Mouse (Mus musculus): ENCODE measurements around the gene Bdkrb1. TPM values are rescaled to one million over a fixed set of nuclear protein-coding genes. Genes with fewer than 3 reads are reported as not detected.

Gene Bdkrb1
- 0.06 and 0.07 TPM in 2 replicates for polyA plus RNA-seq (2015; fragmentation: Nextera tagmentation; extraction: Ambion mirVana)

- no peaks in the 10 kb centered on the region for H3K36me3 ChIP-seq (ENCODE audit: control insufficient read depth, insufficient read depth)
- H3K27ac ChIP-seq (ENCODE audit: low read length) = no peak within 1 kb of the TSS
- no peaks in the 10 kb centered on the region for H3K9me3 ChIP-seq (replicated peaks; ENCODE audit: control insufficient read depth, low read length)
- H3K4me3 ChIP-seq (ENCODE audit: low read depth, low read length) = no peak within 1 kb of the TSS
- no peak within 1 kb of the TSS for H3K9ac ChIP-seq (ENCODE audit: low read depth, low read length)
- 77% methylated on average over 11 of the region's 11 CpGs for WGBS (ENCODE audit: insufficient replicate concordance)
- H3K4me1 ChIP-seq (ENCODE audit: control insufficient read depth, low read depth, low read length) = no peaks in the 10 kb centered on the region
- no peaks in the 10 kb centered on the region for H3K27me3 ChIP-seq (ENCODE audit: control insufficient read depth, insufficient read depth, low read depth, low read length)
- no peak within 1 kb of the TSS for H3K4me2 ChIP-seq (ENCODE audit: low read depth, low read length)
- no peak for ATAC-seq (ENCODE audit: low read depth)
These were observed at the start of gene Bdkrb1 for GRCm38 (mm10) chr12:105602581-105603210. TSS of gene Bdkrb1 (plus strand) at chr12:105603085.

GRCm38 (mm10) chr12:105554151-105554772, 48.6 kb upstream of the Bdkrb1 start:
- H3K4me1 ChIP-seq (ENCODE audit: control insufficient read depth, low read depth, low read length) = no peaks in the 10 kb centered on the region
- no peaks in the 10 kb centered on the region for H3K9me3 ChIP-seq (replicated peaks; ENCODE audit: control insufficient read depth, low read length)
- no peak for ATAC-seq (ENCODE audit: low read depth)
- no peaks in the 10 kb centered on the region for H3K36me3 ChIP-seq (ENCODE audit: control insufficient read depth, insufficient read depth)
- no peaks in the 10 kb centered on the region for H3K27me3 ChIP-seq (ENCODE audit: control insufficient read depth, insufficient read depth, low read depth, low read length)
- H3K4me3 ChIP-seq (ENCODE audit: low read depth, low read length) = no peak overlapping the region
- H3K27ac ChIP-seq (ENCODE audit: low read length) = no peak overlapping the region
- 40% methylated on average over 8 of the region's 8 CpGs for WGBS (ENCODE audit: insufficient replicate concordance)
- H3K4me2 ChIP-seq (ENCODE audit: low read depth, low read length) = no peak overlapping the region
- H3K9ac ChIP-seq (ENCODE audit: low read depth, low read length) = no peak overlapping the region

GRCm38 (mm10) chr12:105555172-105555571, 47.7 kb upstream of the Bdkrb1 start:
- Histone ChIP-seq H3K4me1 (ENCODE audit: control insufficient read depth, low read depth, low read length) (no peaks in the 10 kb centered on the region), H3K27ac (ENCODE audit: low read length) (no peak overlapping the region), H3K9ac (ENCODE audit: low read depth, low read length) (no peak overlapping the region), H3K4me3 (ENCODE audit: low read depth, low read length) (no peak overlapping the region), H3K27me3 (ENCODE audit: control insufficient read depth, insufficient read depth, low read depth, low read length) (no peaks in the 10 kb centered on the region), H3K36me3 (ENCODE audit: control insufficient read depth, insufficient read depth) (no peaks in the 10 kb centered on the region), H3K9me3 (replicated peaks; ENCODE audit: control insufficient read depth, low read length) (no peaks in the 10 kb centered on the region), H3K4me2 (ENCODE audit: low read depth, low read length) (no peak overlapping the region)
- ATAC-seq (ENCODE audit: low read depth) = no peak
- 61% methylated on average over 5 of the region's 5 CpGs for WGBS (ENCODE audit: insufficient replicate concordance)

GRCm38 (mm10) chr12:105557250-105557925, 45.5 kb upstream of the Bdkrb1 start:
- WGBS (ENCODE audit: insufficient replicate concordance) = 42% methylated on average over 7 of the region's 7 CpGs
- no peak overlapping the region for H3K4me2 ChIP-seq (ENCODE audit: low read depth, low read length)
- no peak overlapping the region for H3K27ac ChIP-seq (ENCODE audit: low read length)
- no peak overlapping the region for H3K9ac ChIP-seq (ENCODE audit: low read depth, low read length)
- H3K36me3 ChIP-seq (ENCODE audit: control insufficient read depth, insufficient read depth) = no peaks in the 10 kb centered on the region
- no peaks in the 10 kb centered on the region for H3K9me3 ChIP-seq (replicated peaks; ENCODE audit: control insufficient read depth, low read length)
- H3K27me3 ChIP-seq (ENCODE audit: control insufficient read depth, insufficient read depth, low read depth, low read length) = peaks cover 12% of the 10 kb centered on the region
- ATAC-seq (ENCODE audit: low read depth) = no peak
- no peak overlapping the region for H3K4me3 ChIP-seq (ENCODE audit: low read depth, low read length)
- H3K4me1 ChIP-seq (ENCODE audit: control insufficient read depth, low read depth, low read length) = no peaks in the 10 kb centered on the region

GRCm38 (mm10) chr12:105561007-105561534, 41.8 kb upstream of the Bdkrb1 start:
- H3K4me3 ChIP-seq (ENCODE audit: low read depth, low read length) = no peak overlapping the region
- H3K4me2 ChIP-seq (ENCODE audit: low read depth, low read length) = no peak overlapping the region
- no peak overlapping the region for H3K27ac ChIP-seq (ENCODE audit: low read length)
- no peak for ATAC-seq (ENCODE audit: low read depth)
- peaks cover 34% of the 10 kb centered on the region for H3K27me3 ChIP-seq (ENCODE audit: control insufficient read depth, insufficient read depth, low read depth, low read length)
- no peaks in the 10 kb centered on the region; the same call in 1 of the 2 replicates for H3K4me1 ChIP-seq (ENCODE audit: control insufficient read depth, low read depth, low read length)
- 43% methylated on average over 8 of the region's 8 CpGs for WGBS (ENCODE audit: insufficient replicate concordance)
- no peaks in the 10 kb centered on the region for H3K9me3 ChIP-seq (replicated peaks; ENCODE audit: control insufficient read depth, low read length)
- no peaks in the 10 kb centered on the region for H3K36me3 ChIP-seq (ENCODE audit: control insufficient read depth, insufficient read depth)
- no peak overlapping the region for H3K9ac ChIP-seq (ENCODE audit: low read depth, low read length)

- Histone ChIP-seq H3K27ac (ENCODE audit: low read length) (no peak overlapping the region), H3K9ac (ENCODE audit: low read depth, low read length) (no peak overlapping the region), H3K4me1 (ENCODE audit: control insufficient read depth, low read depth, low read length) (no peaks in the 10 kb centered on the region; the same call in 1 of the 2 replicates), H3K9me3 (replicated peaks; ENCODE audit: control insufficient read depth, low read length) (no peaks in the 10 kb centered on the region), H3K4me2 (ENCODE audit: low read depth, low read length) (no peak overlapping the region), H3K27me3 (ENCODE audit: control insufficient read depth, insufficient read depth, low read depth, low read length) (peaks cover 34% of the 10 kb centered on the region), H3K4me3 (ENCODE audit: low read depth, low read length) (no peak overlapping the region), H3K36me3 (ENCODE audit: control insufficient read depth, insufficient read depth) (no peaks in the 10 kb centered on the region)
- 22% methylated on average over 8 of the region's 8 CpGs for WGBS (ENCODE audit: insufficient replicate concordance)
- no peak for ATAC-seq (ENCODE audit: low read depth)
These were observed 40.6 kb upstream of the Bdkrb1 start for GRCm38 (mm10) chr12:105562056-105562820.

GRCm38 (mm10) chr12:105562936-105563680, 39.8 kb upstream of the Bdkrb1 start, which contains the start of gene Bdkrb2:
TSS of gene Bdkrb2 (plus strand) at chr12:105563226.
- WGBS (ENCODE audit: insufficient replicate concordance) = 8% methylated on average over 25 of the region's 25 CpGs
- Histone ChIP-seq H3K36me3 (ENCODE audit: control insufficient read depth, insufficient read depth) (no peaks in the 10 kb centered on the region), H3K9ac (ENCODE audit: low read depth, low read length) (no peak within 1 kb of the TSS), H3K4me3 (ENCODE audit: low read depth, low read length) (no peak within 1 kb of the TSS), H3K4me2 (ENCODE audit: low read depth, low read length) (no peak within 1 kb of the TSS), H3K27me3 (ENCODE audit: control insufficient read depth, insufficient read depth, low read depth, low read length) (peaks cover 34% of the 10 kb centered on the region), H3K4me1 (ENCODE audit: control insufficient read depth, low read depth, low read length) (no peaks in the 10 kb centered on the region; the same call in 1 of the 2 replicates), H3K9me3 (replicated peaks; ENCODE audit: control insufficient read depth, low read length) (no peaks in the 10 kb centered on the region), H3K27ac (ENCODE audit: low read length) (no peak within 1 kb of the TSS)
- ATAC-seq (ENCODE audit: low read depth) = no peak

GRCm38 (mm10) chr12:105563726-105564275, 39.1 kb upstream of the Bdkrb1 start:
- Histone ChIP-seq H3K27me3 (ENCODE audit: control insufficient read depth, insufficient read depth, low read depth, low read length) (peaks cover 34% of the 10 kb centered on the region), H3K9me3 (replicated peaks; ENCODE audit: control insufficient read depth, low read length) (no peaks in the 10 kb centered on the region), H3K4me3 (ENCODE audit: low read depth, low read length) (no peak overlapping the region), H3K4me2 (ENCODE audit: low read depth, low read length) (no peak overlapping the region), H3K36me3 (ENCODE audit: control insufficient read depth, insufficient read depth) (no peaks in the 10 kb centered on the region), H3K27ac (ENCODE audit: low read length) (no peak overlapping the region), H3K9ac (ENCODE audit: low read depth, low read length) (no peak overlapping the region), H3K4me1 (ENCODE audit: control insufficient read depth, low read depth, low read length) (no peaks in the 10 kb centered on the region; the same call in 1 of the 2 replicates)
- WGBS (ENCODE audit: insufficient replicate concordance) = 10% methylated on average over 25 of the region's 25 CpGs
- no peak for ATAC-seq (ENCODE audit: low read depth)

Measured in liver, embryonic 16.5 days (tissue).